Mouse (Mus musculus) spleen, postnatal 0 days (tissue): ENCODE results near the gene Fbxo28. TPM values are rescaled to one million over a fixed set of nuclear protein-coding genes. Genes with fewer than 3 reads are reported as not detected.

Source experiments
- polyA plus RNA-seq: library from polyadenylated mRNA; unstranded; fragments of >200 nt; fragmentation: Nextera tagmentation; extraction: Ambion mirVana; gene quantifications from 2 replicates; pipeline ENCODE4 v1.2.1, GENCODE M21; 2015

Gene Fbxo28
- polyA plus RNA-seq = 6.6 and 6.9 TPM in 2 replicates

GRCm38 (mm10) chr1:182340821-182341781 is at the start of gene Fbxo28:
Gene Fbxo28 (minus strand): TSS chr1:182341629.

GRCm38 (mm10) chr1:182282091-182283075 is 59.0 kb downstream of the Fbxo28 start, which contains the start of gene Degs1:
Gene Degs1 (minus strand): TSS chr1:182282804.

Other genes with a start within 250 kb of the Fbxo28 start
- 143 and 146 TPM in 2 replicates for gene Srp9, start 216.9 kb downstream of the Fbxo28 start, polyA plus RNA-seq
- not detected in 2 replicates for gene Vmn1r1, start 177.1 kb downstream of the Fbxo28 start, polyA plus RNA-seq
- 93.1 and 106 TPM in 2 replicates for gene Degs1, start 58.8 kb downstream of the Fbxo28 start, polyA plus RNA-seq
- 2.7 and 4.3 TPM in 2 replicates for gene Trp53bp2, start 67.5 kb upstream of the Fbxo28 start, polyA plus RNA-seq
- gene Capn2, start 176.0 kb upstream of the Fbxo28 start, polyA plus RNA-seq = 20.2 and 24.7 TPM in 2 replicates
- gene Capn8, start 223.4 kb upstream of the Fbxo28 start, polyA plus RNA-seq = not detected in 2 replicates